Mouse (Mus musculus) brain, embryonic 14.5 days (tissue): ENCODE data around the gene Gm6993.

Experiments used
- CTCF ChIP-seq: fragments of 200-500 bp; IDR thresholded peaks from 2 replicates; pipeline ENCODE4 v1.5.1; 2012; ENCODE audit warnings: inconsistent platforms, mild to moderate bottlenecking, moderate library complexity, borderline replicate concordance; ENCODE audit not compliant: insufficient read depth, insufficient read length; ENCODE audit errors: extremely low read depth
- POLR2A ChIP-seq: fragments of 200-500 bp; IDR thresholded peaks from 2 replicates; pipeline ENCODE4 v1.6.1; 2012; ENCODE audit warnings: mild to moderate bottlenecking, inconsistent platforms, borderline replicate concordance; ENCODE audit not compliant: poor library complexity, insufficient read depth, insufficient read length, severe bottlenecking; ENCODE audit errors: extremely low read depth

- no peak for TF ChIP-seq POLR2A
- no peak for TF ChIP-seq CTCF
Observed at GRCm38 (mm10) chr12:31221522-31221921, 19.0 kb upstream of the Gm6993 start.
